Mouse (Mus musculus): ENCODE data around the gene Spi1. TPM values are rescaled to one million over a fixed set of nuclear protein-coding genes. Genes with fewer than 3 reads are reported as not detected.

Spi1 gene
- total RNA-seq, 2 experiments from 2014 or later = 48.5 to 60.5 TPM

DNA sequence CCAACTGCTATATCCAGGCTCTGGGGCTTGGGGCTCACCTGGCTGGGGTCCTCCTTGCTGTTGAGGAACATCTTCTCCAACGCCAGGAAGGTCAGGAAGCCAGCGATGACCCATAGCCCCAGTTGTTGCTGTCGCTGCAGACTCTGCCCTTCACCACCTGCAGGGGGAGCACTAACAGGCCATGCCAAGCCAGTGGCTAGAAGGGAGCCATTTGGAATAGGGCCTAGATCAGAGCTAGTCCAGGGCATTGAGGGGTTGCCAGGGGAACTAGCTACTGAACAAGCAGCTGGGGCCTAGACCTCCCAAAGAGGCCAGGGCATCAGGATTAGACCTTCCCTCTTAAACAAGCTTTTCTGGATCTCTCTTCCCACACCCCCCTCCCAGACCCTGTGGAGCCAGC lies 16.6 kb upstream of the Spi1 start:
- ATAC-seq (replicated peaks; ENCODE audit: low FRiP score, poor library complexity, severe bottlenecking) = no peak

DNA sequence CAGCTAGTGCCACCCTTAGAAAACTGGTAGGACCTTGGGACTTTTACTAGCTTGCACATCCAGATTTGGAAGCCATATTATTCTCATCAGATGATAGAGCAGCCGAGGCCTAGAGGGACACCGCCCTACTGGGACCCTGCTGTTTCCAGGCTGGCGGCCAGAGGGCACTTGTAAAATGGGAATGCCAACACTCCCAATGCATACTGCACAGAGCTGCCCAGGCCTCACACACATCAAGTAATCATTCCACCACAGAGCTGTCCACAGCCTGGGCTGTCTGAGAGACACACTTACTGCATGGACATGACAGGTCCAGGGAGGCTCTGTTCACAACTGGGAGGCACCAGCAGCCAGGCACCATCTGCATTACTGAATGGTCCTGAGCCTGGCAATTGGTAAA lies 15.7 kb upstream of the Spi1 start:
- no peak for ATAC-seq (replicated peaks; ENCODE audit: low FRiP score, poor library complexity, severe bottlenecking)

DNA sequence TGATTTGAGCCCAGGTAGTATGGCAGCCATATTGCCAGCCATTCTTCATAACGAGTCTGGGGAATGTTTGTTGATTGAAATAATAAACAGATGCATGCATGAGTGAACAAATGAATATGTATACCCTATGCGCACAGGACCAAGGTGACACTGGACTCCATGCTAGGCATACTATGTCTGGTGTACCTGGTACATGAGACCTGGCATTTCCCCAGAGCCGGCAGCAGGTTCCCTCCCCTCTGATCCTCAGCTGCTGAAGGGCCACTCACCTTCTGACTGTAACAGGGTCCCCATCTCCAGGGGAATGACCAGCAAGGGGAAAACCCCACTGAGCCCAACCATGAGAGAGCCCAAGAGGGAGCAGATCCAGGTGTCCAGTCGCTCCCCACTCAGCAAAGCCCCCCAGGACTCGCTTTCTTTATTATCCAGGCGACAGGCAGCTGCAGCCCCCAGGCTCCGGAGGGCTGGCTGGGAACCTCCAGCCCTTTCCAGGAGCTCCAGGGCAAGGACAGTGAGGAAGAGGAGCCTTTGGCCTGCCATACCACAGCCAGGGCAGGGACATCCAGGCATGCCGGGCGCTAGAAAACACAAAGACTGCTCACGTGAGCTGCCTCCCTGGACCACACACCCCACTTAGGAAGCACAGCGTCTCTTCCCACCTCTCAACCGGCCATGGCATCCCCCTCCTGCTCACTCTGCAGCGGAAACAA lies 13.9 kb upstream of the Spi1 start:
- no peak for ATAC-seq (replicated peaks; ENCODE audit: low FRiP score, poor library complexity, severe bottlenecking)

DNA sequence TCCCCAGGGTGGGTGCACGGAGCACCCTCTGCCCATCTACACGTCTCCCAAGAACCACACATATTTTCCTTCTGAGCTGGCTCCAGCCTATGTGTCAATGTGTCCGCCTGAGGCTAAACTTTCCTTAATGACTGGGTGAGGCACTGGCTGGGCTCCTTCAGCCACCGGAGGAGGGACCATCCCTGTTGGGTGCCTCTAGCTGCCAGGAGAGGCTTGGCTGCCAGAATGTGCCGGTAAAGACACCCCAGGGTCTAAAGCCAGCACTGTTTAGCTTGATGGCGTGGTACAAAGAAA lies 13.4 kb upstream of the Spi1 start:
- no peak for ATAC-seq (replicated peaks; ENCODE audit: low FRiP score, poor library complexity, severe bottlenecking)

DNA sequence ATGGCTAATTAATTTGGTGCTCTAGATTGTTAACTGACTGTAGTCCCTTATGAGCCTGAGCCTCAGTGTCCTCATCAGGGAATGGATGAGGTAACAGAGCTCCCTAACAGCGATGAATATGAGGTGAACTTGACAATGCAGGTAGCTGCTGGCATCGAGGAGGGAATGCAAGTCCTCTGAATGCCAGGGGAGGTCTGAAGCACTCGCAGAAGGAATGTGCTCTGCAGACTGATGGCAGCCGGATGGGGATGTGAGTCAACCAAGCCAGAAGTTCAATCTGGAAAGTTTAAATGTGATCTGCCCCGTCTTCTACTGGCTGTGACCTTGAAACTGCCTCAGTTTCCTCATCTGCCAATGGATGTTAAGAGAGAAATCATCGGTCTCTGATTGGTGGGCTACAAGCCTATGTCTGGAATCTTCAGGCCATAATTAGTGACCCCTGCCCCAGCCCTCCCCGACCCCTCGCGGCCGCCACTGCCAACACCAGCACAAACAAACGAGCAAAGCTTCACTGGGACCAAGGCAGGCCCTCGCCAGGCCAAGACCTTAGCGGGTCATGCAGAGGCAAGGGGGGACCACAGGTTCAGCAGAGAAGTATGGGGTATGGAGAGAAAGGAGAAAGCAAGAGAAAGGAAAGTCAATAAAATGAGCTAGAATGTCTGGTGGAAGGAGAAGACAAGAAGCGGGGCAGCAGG lies 12.7 kb upstream of the Spi1 start:
- peak; percentile 10; the same call in 1 of the 2 replicates for ATAC-seq (replicated peaks; ENCODE audit: low FRiP score, poor library complexity, severe bottlenecking)

DNA sequence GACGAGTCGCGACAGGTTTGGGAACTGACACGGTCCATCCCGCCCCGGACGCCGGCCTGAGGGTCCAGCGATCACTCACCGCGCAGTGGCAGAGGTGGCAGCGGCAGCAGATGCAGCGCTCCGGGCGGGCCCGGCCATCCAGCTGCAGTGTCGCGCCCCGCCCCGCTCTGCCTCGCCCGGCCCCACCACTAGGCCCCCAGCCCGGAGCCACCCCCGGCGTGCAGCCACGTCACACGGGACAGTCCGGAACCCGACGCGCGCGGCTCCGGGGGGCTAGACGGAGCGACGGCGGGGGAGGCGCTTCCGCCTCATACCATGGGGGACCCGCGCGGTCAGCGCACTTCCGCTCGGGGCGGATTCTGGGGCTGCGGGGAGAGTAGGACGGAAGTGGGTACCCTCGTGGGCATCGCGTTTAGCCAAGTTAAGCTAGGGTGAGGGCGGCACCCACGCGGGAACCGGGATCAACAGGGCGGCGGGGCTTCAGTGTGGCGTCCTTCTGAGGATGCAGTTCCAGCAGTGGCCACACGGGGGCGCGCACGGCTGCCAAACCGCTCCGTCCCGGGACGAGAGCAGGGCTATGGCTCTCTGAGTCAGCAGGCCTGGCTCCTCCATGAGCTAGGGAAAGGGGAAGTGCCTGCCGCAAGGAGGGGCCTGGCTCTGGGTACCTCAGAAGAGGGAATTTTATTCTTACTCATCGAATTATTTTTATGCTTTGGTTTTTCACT lies 12.0 kb upstream of the Spi1 start, which contains the start of gene Slc39a13:
TSS of gene Slc39a13 (minus strand) at position 342 of the 725 bp plus-strand sequence.
- peak; percentile 83 for ATAC-seq (replicated peaks; ENCODE audit: low FRiP score, poor library complexity, severe bottlenecking)

DNA sequence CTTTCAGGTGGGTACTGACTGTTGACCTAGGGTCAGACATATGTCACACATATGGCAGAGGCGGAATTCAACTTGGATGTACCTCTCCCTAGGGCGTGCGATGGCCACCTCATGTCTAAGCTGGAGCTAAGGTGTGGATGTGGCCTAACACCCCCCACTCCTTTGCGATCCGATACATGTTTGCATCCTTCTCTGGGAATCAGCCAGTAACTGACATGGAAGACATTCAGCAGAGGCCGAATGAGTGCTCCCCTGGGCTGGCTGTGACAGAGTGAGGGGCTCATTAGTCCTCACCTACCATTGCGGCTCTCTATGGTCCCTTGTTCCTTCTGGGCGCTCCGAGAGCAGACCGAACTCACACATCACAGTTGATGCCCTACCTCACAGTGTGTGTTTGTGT lies 11.1 kb upstream of the Spi1 start:
- no peak for ATAC-seq (replicated peaks; ENCODE audit: low FRiP score, poor library complexity, severe bottlenecking)

DNA sequence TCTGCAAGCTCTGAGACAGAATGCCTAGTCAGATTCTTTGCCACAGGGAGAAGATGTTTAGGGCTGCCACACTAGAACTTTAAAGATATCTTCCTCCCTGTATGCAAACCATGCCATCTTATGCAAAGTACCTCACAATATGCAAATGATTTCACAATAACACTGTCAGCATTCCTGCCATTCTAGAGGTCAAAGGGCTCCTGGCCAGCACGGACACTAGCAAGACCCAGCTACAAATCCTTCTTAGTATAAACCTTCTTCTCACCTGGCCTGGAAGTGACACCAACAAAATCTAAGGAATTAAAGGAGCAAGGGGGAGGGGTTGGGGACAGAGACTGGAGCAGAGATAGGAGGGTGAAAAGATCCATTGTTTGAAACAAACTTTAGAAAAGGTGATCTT lies 10.1 kb upstream of the Spi1 start:
- ATAC-seq (replicated peaks; ENCODE audit: low FRiP score, poor library complexity, severe bottlenecking) = no peak

DNA sequence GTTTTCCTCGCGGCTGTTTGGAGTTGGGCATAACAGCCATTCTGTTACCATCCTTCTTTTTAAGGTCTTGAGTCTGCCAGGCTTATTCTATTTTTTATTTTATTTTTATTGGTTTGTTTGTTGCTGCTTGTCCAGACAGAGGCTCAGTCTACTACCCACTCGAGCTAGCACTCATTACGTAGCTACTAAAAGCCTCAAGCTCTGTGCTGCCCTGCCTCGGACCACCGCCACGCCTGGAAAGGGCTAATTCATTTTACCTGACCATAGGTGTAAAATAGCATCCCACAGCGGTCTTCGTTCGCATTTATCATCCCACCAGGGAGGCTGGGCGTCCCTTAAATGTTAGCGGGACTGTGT lies 4.3 kb upstream of the Spi1 start:
- no peak for ATAC-seq (replicated peaks; ENCODE audit: low FRiP score, poor library complexity, severe bottlenecking)

DNA sequence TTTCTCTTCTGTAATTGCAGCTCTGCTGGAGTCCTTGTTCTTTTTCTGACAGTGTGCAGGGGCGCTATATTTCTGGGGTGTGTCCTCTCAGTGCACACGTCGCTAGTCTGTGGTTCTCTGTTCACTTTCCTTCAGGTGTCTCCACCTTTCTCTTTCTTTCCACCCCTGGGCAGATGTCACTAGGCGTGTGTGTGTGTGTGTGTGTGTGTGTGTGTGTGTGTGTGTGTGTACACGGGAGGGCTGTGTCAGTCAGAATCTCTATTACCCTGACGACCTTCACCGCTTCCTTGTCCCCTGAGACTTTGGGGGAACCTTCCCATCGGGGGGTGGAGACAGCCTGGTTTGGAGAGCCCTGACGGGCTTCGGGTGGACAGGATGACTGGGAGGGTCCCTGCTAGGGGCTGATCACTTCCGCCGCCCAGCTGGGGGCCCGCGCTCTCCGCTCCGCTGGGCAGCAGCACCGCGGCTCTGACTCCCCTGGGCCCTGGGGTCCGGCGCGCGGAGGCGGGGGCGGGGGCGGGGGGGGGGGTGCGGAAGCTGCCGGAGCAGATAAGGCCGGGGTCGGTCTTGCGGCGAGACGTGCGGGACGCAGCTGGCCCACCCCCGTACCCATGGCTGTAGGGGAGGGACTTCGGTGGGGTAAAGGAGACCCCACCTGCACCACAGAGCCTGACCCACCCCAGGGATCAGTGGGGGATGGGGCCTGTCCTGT lies 3.7 kb upstream of the Spi1 start:
- ATAC-seq (replicated peaks; ENCODE audit: low FRiP score, poor library complexity, severe bottlenecking) = no peak

DNA sequence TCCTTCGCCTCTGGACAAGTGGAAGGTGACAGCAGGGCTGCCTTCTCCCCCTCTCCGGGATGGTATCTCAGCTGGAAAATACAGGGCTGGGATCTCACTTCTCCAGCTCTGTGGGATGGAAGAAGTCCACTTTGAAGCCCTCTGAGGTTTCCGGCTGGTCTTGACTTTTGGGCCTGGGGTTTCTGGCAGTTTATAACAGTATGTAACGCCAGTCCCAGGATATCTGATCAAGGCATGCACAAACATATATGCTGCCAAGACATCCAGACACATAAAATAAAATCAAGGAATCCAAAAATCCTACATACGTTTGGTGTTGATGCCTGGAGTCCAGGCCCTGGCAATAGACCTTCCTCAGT lies 3.2 kb upstream of the Spi1 start:
- no peak for ATAC-seq (replicated peaks; ENCODE audit: low FRiP score, poor library complexity, severe bottlenecking)

DNA sequence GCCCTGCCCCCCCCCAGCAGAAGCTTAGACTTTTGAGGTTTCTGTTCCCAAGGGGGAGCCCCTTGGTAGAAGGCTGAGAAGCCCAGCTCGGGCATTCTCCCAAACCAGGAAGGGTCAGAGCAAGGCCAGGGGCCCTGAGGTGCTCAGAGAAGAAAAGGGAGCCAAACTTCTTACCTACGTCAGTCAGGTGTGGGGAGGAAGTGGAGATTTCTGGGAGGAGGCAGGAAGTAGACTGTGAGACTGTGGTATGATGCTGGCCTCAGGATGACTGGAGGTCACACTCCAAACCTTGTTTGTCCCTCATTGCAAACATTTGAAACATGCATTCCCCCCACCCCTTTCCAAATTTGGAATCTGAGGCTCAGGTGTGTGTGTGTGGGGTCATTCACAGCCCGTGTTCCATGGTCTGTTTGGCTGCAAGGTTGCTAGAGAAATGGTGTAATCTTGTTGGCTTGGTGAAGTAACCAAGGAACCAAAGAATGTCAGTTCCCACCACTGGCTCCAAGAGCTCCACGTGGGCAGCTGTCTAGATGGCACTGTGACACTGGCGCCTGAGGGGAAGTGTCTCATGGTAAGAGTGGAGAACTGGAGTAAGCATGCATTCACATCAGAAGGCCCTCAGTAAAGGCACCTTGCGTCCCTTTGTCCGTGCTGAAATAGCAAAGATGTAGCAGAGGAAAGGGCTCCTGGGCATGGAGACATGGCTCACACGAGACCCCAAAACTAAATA lies 1.2 kb upstream of the Spi1 start:
- no peak for ATAC-seq (replicated peaks; ENCODE audit: low FRiP score, poor library complexity, severe bottlenecking)

DNA sequence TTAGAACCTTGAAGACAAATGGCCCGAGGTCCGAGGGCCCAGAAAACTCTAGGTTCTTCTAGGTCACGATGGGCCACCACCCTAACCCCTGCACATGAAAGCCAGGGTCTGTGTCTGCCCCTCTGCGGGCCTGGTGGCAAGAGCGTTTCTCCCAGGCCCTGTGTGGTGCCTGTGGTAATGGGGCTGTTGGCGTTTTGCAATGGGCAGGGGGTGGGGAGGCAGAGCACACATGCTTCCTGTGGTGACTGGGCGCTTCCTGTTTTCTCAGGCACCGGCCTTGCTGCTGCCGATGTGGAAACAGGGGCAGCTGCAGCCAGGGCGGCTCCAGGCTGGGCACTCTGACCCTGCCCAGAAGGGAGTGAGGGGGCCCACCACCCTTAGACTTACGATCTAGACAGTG lies 654 bp downstream of the Spi1 start:
- no peak for ATAC-seq (replicated peaks; ENCODE audit: low FRiP score, poor library complexity, severe bottlenecking)

DNA sequence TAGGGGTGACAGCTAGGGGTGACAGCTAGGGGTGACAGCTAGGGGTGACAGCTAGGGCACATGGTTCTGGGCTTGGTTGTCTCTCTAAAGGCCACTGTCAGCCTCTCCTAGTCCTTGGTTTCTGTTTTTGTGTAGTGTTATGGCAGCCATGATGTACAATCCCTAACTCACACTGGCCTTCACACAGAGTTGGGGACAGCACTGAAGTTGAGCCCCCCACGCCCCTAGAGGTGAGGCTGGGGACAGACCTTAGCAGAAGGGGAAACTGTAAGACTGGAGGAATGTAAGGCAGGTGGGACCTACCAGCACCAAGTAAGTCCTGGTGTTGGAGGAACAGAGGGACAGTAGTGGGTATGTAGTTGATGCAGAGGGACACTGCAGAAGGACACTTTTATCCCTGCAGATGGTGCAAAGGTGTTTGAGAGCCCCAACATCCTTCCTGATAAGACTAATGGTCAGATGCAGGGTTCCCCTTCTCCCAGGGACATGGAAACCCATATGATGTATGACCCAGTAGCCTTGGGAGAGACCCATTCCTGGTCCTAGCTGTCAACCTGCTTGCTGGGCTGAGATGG lies 1.3 kb downstream of the Spi1 start:
- no peak for ATAC-seq (replicated peaks; ENCODE audit: low FRiP score, poor library complexity, severe bottlenecking)

DNA sequence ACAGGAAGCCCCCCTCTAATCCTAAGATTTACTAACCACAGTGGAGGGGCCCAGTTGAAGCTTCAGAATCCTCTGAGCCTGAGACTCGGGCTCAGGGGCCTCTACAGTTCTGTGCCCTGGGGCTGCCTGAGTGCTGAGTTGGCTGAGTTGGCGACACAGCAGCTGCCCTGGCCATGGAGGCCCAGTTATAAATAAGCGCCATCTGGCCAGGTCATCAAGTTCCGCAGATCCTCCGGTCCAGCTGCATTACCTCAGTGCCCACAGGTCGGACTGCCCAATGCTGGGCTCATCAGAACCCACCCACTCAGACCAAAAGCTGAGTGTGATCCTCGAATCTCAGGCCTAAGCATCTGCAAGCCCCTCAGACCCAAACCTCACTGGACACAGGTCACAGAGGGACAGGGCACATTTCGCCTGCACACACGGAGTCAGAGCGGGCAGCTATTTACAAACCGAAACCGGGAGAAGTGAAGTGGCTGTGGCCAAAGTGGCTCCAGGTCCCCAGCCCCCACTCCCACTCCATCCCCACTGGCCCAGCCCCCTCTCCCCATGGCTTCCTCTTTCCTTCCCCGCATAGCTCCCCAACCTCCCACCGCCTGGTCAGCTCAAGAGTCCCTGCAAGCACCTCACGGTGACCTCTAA lies 2.1 kb downstream of the Spi1 start:
- no peak for ATAC-seq (replicated peaks; ENCODE audit: low FRiP score, poor library complexity, severe bottlenecking)

DNA sequence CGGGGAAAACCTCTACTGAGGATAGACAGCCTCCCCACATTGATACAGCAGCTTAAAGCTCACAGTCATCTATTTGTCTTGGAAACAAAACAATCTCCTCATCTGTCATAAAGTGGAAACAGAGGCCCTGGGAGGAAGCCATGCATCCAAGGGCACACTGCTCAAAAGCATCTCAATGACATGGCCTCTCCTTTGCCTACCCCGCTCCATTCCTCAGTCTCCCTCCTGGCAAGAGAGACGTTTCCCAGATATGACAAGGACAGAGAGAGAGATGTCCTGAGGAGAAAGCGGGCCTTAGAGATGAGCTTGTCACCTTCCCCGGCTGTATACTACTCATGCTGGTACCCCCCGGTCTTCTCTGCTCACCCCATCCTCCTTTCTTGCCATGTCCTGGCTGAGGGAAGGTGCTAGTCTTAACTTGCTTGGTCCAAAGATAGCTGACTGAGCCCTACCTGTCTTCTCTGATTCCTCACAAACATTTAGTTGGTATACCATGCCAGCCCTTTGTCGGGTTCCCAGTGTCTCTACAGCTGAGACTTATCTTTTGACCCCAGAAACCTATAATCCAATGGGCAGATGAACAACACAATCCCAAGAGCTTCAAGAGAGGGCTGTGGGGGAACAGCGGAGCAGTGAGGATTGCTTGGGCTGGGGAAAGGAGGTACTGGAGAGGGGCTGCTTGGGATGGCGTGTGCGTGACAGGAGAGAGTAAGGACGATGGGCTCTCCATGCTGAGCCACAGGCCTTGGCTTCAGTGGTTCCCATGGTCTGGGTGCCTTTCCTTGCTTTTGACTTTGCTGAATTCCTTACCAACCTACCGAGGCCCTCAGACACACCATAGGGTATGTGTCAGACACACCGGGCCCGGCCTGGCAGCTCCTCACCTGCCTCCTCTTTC lies 3.6 kb downstream of the Spi1 start:
- ATAC-seq (replicated peaks; ENCODE audit: low FRiP score, poor library complexity, severe bottlenecking) = no peak

DNA sequence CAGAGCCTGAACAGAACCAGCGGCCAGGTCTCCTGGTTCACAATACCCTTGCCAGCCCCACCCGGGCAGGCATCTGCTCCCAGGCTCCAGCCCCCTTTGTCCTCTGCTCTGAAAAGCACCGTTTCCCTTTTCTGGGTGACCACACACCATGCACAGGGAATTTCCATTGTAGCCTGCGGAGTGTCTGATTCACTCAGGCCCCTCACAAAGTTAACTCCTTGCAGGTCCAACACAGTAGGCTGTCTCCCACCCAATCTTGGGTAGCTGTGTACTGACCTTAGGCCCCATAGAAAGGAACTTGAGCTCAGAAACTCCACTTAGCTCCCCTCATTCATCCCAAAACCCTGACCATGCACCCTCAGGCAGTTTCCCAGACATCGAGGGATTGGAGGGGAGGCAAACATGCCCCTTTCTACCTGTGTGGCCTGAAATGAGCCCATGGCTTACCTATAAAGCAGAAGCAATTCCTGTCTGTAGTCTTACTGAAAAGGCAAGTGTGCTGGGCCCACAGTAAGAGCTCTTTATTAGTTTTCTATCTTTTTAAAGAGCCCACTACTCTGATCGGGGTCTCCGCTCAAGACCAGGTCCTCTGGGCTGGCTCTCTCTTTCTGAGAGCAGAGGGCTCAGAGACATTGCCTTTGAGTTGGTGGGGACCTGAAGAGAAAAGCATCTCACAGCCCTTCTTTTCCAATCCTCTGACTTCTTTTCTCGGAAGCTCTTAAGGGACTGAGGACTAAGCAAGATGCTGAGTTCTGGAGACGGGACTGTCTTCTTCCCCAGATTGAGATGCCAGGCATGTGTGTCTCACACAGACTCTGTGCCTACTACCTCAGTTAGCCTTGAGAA lies 4.4 kb downstream of the Spi1 start:
- ATAC-seq (replicated peaks; ENCODE audit: low FRiP score, poor library complexity, severe bottlenecking) = no peak

Measured in erythroblast, adult 5-6 weeks (primary cell).